Mouse (Mus musculus): ENCODE results near the gene Gna11.

The Gna11 gene

GRCm38 (mm10) chr10:81565257-81566228 is 20.6 kb upstream of the Gna11 start:
- no peak for DNase-seq

DNA sequence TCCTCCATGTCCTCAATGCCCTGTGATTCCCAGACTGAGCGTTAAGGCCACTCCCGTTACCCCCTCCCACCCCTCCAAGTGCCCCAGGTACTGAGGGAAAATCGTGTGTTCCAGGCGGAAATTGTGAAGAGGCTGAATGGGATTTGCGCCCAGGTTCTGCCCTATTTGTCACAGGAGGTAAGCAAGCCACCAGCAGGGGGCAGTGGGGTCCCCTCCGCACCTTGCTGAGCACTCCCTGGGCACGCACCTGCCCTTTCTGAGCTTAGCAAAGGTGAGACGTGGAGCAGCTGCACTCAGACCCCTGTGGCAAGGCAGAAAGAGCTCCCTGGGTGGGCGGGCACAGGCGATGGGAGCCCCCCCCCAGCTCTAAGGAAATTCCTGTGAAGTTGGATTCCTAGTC is 19.7 kb upstream of the Gna11 start:
- DNase-seq, result peak; percentile 44 to 72

GRCm38 (mm10) chr10:81564216-81564615 is 19.2 kb upstream of the Gna11 start:
- no peak for DNase-seq

DNA sequence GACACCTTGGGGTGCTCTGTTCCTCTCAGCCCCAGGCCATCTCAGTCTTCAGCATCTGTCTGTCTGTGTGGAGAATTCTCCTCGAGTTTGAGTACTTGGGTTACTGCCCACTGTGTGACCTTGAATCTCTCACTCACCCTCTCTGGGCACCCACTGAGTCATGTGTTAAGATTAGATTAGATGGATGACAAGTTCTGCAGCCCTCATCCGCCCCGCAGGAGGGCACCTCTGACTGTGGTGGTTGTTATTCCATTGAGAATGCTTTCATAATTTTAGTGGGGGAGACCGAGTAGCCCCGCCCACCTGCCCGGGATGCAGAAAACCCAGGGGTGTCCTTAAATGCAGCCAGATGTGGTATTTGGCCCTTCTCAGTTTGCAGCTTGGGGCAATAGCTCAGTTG is 18.5 kb upstream of the Gna11 start:
- DNase-seq, result no peak

DNA sequence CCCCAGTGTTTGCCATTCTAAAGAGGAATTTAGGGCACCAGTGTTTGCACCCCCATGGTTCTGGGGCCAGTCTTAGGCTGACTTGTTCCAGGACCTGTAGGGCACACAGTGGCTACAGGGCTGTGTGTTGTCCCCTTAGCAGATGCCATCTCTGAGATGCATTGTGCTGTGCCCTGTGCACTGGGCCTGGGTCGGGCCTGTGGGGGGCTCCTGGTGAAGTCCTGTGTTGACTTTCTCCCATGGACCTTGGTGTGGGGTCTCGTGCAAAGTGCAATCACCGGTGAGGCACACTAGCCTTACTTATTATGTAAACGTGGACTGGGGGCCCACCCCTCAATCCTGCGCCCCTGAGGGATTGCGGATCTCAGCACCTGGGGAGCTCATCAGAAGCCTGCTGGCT is 17.4 kb upstream of the Gna11 start:
- no peak for DNase-seq

DNA sequence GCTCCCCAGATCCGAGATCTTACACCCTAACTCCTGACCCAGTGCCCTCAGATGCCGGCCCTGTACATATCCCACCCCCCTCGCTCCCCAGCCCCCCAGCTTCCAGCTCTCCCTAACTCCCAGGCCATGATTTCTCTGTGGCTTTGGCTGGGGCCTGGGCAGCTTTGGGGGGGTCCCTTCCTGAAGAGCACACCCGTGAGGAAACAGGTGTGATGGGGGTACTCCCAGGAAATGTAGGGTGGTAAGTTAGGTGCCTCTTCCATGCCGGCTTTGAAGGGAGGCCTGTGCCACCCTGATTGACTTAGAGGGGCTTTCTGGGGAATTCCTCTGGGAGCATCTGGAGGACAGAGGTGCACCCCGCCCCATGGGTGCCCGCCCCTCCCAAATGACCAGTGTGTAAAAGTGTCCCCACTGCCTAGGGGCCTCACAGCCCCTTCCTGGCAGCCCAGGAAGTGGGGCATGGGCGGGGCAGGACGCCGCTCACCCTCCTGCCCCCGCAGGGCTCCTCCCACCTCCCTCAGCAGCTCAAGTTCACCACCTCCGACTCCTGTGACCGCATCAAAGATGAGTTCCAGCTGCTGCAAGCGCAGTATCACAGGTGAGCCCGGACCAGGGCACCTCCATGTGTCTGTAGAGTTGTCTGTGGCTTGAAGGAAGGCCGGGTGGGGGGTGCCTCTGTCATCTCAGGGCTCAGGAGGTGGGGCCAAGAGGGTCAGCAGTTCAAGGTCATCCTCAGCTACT is 15.9 kb upstream of the Gna11 start:
- DNase-seq, result peak; percentile 69 to 76

DNA sequence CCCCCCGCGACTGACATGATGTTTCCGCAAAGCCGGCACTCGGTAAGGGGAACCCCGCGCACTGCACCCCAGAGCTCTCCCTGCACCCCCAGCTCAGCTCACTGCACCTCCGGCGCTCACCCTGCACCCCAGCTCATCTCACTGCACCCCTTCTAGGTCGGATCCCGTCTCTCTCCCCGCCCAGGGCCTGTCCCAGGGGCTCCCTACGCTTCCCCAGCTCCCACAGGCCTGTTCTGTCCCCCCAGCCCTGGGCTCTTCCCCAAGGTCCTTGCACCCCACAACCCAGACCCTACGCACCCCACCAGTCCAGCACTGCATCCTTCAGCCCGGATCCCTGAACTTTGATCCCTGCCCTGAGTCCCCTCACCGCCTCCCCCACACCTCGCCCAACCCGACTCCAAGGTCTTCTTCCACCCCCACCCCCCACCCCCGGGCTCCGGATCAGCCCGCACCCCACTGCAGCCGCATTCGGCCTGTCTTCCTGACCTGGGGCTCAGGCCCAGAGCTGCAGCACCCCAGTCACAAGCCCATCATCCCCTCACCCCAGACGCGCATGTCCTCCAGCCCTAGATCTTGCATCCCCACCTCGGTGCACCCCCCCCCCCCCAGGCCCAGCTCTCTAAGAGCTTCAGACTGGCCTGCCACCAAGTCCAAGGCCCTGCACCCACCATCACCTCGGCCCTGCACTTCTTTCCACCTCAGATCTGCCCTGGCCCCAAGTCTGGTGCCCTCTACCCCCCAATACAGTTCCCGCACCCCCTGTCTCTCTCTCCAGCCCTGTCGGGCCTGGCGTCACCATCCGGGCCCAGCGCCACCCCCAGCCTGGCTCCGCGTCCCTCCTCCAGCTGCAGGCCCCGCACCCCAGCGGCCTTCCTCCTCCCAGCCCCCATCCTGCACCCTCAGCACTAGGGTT is 14.9 kb upstream of the Gna11 start:
- peak; percentile 57 to 61 for DNase-seq

DNA sequence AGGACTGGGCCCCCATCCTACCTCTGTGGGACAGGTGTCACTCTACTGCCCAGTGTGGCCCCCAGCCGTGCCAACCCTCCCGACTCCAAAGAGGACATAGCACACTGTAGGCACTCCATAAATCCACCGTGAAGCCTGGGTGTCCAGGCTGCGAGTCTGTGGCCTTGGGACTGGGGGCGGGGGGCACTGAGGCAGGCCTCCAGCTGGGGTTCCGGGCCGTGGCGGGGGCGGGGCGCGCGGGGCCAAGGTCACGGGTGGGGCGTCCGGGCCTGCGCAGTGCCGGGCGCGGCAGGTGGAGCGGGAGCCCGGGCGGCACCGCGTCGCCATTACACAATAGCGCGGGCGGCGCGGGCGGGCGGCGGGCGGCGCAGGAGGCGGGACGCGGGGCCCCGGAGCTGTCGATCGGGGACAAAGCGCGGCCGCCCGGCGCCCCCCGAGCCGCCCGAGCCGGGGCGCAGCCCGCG is 14.2 kb upstream of the Gna11 start, which contains the start of gene Aes:
TSS of gene Aes (plus strand) at position 326 of the 464 bp plus-strand sequence.
- peak; percentile 76 to 84 for DNase-seq

- no peak for DNase-seq
Measured at GRCm38 (mm10) chr10:81557491-81557890, 12.5 kb upstream of the Gna11 start.

GRCm38 (mm10) chr10:81556282-81556681 is 11.3 kb upstream of the Gna11 start:
- no peak for DNase-seq

GRCm38 (mm10) chr10:81553807-81554755 is 9.1 kb upstream of the Gna11 start:
- no peak for DNase-seq

DNA sequence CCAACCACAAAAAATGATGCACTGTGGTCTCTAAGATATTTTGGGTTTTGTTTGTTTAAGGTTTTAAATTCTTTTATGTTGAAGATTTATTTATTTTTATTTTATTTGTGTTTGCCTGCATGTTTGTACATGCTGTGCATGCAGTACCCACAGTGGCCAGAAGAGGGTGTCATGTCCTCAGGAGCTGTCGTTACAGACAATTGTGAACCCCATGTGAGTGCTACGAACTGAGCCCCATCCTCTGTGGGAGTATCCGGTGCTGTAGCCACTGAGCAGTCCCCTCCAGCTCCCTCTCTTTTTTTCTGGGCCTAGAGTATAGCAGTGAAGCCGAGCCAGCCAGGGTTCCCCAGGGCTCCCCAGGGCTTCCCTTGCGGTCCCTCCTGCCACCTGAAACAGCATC is 8.2 kb upstream of the Gna11 start:
- DNase-seq, result no peak

DNA sequence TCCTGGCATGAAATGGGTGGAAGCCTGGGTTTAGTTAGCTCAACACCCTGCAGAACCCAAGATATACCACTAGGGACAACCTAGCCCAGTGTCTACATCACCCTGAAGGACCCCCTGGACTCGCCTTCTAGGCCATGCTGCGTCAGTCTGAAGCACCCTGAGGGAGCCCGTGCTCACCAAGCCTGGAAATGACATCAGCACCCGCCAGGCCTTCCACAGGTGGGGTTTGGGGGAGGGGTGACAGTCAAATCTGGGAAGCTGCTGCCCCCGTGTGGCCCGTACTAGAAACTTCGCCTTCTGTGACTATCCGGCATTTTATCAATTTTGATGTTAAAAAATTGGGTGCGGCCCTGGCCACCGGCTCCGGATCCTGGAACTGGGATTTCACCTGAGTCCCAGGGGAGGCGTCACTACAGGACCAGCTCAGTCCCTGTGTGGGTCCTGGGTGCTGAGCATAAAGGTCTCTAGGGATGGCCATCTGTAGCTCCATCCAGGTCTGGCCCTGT is 6.7 kb upstream of the Gna11 start:
- DNase-seq, result peak; percentile 68 to 79

- DNase-seq, result peak; percentile 64 to 80
Measured at GRCm38 (mm10) chr10:81550257-81550656, 5.3 kb upstream of the Gna11 start.

GRCm38 (mm10) chr10:81548944-81549343 is 4.0 kb upstream of the Gna11 start:
- no peak for DNase-seq

DNA sequence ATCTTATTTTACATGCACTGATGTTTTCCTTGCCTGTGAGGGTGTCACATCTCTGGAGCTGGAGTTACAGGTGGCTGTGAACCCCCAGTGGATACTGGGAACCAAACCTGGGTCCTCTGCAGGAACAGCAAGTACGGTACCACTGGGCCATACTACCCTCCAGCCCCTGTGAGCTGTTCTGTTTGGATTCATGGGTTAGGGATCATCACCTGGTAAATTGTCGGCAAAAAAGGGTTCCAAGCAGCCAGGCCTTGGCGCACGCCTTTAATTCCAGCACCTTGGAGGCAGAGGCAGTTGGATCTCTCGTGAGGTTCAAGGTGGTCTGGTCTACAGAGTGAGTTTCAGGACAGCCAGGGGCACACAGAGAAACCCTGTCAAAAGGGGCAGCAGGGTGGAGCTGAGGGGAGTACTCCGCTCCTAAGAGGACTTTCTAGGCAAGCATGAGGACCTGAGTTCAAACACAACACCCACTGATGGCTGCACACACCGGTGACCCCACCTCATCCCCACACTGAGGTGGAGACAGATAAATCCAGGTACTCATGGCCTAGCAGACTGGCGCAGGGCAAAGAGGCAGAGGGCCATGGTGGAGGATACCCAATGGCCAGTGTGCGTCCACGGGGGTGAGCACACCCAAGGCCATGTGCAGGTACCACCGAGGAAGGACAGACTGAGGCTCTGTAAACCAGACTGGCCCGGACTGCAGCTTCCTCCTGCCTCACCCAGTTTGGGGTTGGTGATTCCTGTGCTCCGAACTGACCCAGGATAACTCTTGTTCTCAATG is 2.0 kb upstream of the Gna11 start:
- no peak for DNase-seq

GRCm38 (mm10) chr10:81546332-81546731 is 1.3 kb upstream of the Gna11 start:
- no peak for DNase-seq

DNA sequence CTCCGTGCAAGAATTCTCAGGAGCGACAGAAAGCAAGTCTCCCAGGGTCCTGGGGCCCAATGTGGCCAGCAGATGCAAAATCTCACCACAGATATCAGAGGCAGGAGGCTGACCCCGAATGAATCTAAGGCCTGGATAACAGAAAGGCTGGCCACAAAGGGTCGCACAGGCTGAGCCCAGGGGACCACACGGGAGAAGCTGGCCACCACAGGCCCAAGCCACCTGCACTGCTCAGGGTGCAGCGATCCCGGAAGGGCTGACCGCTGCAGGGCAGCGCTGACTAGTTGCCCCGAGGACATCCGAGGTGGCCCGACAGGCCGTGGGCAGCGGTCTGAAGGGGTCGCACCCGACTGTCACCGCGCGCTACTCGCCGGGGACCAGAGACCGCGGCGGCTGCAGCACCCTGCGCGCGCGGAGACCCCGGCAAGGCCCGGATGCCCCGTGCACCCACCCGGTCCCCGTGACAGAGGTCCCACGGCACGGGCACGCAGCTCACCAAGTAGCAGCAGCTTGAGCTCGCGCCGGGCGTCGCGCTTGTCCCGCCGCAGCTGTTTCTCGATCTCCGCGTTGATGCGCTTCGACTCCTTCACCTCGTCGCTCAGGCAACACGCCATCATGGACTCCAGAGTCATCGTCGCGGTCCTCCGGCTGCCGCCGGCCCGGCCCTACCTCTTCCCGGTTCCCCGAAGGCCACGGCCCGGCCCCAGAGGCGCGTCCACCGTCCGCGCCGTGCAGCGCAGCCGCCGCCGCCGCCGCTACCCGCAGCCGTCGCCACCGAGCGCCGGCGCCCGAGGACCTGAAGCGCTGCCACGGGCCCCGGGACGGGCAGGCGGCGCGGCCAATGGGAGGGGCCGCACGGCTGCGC is 462 bp downstream of the Gna11 start:
- no peak for DNase-seq

GRCm38 (mm10) chr10:81543633-81544032 is 1.4 kb downstream of the Gna11 start:
- no peak for DNase-seq
